Mouse (Mus musculus) hindbrain, embryonic 15.5 days (tissue): ENCODE data around the gene Ap2m1. TPM values are rescaled to one million over a fixed set of nuclear protein-coding genes. Genes with fewer than 3 reads are reported as not detected.

Experiments
- ATAC-seq: fragments of 200-750 bp; cut with Nextera tagmentation; 2 replicates; pipeline ENCODE4 v1.8.0; 2017; ENCODE audit warnings: low read depth, moderate number of reproducible peaks, moderate TSS enrichment; ENCODE audit not compliant: low FRiP score
- H3K27ac ChIP-seq: fragments of 300-500 bp; sonication (generic); replicated peaks from 2 replicates; pipeline ENCODE4 v1.5.1; 2015; ENCODE audit warnings: mild to moderate bottlenecking, inconsistent platforms
- H3K27me3 ChIP-seq: fragments of 300-500 bp; sonication (generic); 2 replicates; pipeline ENCODE4 v1.6.1; 2015; ENCODE audit warnings: control low read depth, inconsistent platforms
- H3K36me3 ChIP-seq: fragments of 300-500 bp; sonication (generic); 2 replicates; pipeline ENCODE4 v1.6.1; 2015; ENCODE audit warnings: control low read depth, inconsistent platforms
- H3K4me1 ChIP-seq: fragments of 300-500 bp; sonication (generic); replicated peaks from 2 replicates; pipeline ENCODE4 v1.6.1; 2015; ENCODE audit warnings: control low read depth, inconsistent platforms
- H3K4me2 ChIP-seq: fragments of 300-500 bp; sonication (generic); 2 replicates; pipeline ENCODE4 v1.6.1; 2015; ENCODE audit warnings: moderate library complexity, mild to moderate bottlenecking, inconsistent platforms
- H3K4me3 ChIP-seq: fragments of 300-500 bp; sonication (generic); 2 replicates; pipeline ENCODE4 v1.5.1; 2015; ENCODE audit warnings: mild to moderate bottlenecking, inconsistent platforms
- H3K9ac ChIP-seq: fragments of 300-500 bp; sonication (generic); 2 replicates; pipeline ENCODE4 v1.6.1; 2015; ENCODE audit warnings: inconsistent platforms
- H3K9me3 ChIP-seq: fragments of 300-500 bp; sonication (generic); 2 replicates; pipeline ENCODE4 v1.6.1; 2016; ENCODE audit warnings: control low read depth, inconsistent platforms
- WGBS: fragments of 180-500 bp; shearing (Covaris S2); methylation state at CpG from one replicate; pipeline ENCODE4 v1.1.7; 2015; 5-methylcytosine and 5-hydroxymethylcytosine counted together
- polyA plus RNA-seq: library from polyadenylated mRNA; unstranded; fragments of >200 nt; fragmentation: Nextera tagmentation; extraction: Ambion mirVana; gene quantifications from 2 replicates; pipeline ENCODE4 v1.2.1, GENCODE M21; 2015

Ap2m1 gene
- polyA plus RNA-seq, 1 experiment from 2014 or later: 1,212 TPM

DNA sequence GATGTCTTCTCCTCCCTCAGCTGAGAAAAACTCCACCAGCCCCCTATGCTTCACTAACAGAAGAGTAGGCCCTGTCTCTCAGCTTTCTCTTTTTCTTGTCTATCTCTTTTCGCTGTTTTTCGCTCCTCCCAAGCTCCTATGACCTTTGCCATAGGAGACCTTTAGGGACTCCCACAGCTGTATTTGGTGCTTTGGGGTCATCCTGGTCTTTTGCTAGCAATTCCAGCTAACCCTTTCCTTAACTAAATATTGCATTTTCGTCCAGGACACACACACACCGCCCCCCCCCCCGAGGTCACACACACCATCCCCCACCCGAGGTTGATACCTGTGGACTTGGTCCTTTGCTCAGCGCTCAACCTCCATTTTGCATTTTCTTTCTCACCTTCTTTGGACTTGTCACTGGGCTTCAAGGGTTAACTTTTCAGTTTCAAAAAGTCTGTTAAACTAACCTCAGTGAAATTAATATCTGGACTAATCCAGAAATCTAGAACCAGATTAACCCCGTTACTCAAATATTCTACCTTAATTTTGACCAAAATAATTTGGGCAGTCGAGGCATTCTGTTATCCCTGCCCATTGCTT lies 895 bp downstream of the Ap2m1 start:
- WGBS: 35% methylated on average over 9 of the region's 9 CpGs
- Histone ChIP-seq H3K27me3 (no peaks in the 10 kb centered on the region), H3K36me3 (peaks cover 54% of the 10 kb centered on the region)

GRCm38 (mm10) chr16:20537071-20537471 lies 1.8 kb downstream of the Ap2m1 start:
- Histone ChIP-seq H3K4me1 (peaks cover 28% of the 10 kb centered on the region), H3K27me3 (no peaks in the 10 kb centered on the region), H3K9me3 (no peaks in the 10 kb centered on the region), H3K36me3 (peaks cover 54% of the 10 kb centered on the region), H3K4me2 (peak overlapping the region; percentile 92), H3K9ac (peak overlapping the region; percentile 98), H3K27ac (0 out of 2 replicates have a peak overlapping the region, but pooled peaks have one; percentile 22), H3K4me3 (peak overlapping the region; percentile 85)
- WGBS: 23% methylated on average over 5 of the region's 5 CpGs
- ATAC-seq: no peak

More for the DNA sequence above, 895 bp downstream of the Ap2m1 start:
- peak overlapping the region; percentile 92 for H3K4me2 ChIP-seq
- no peaks in the 10 kb centered on the region for H3K9me3 ChIP-seq
- H3K4me3 ChIP-seq: peak overlapping the region; percentile 85
- H3K27ac ChIP-seq: peak overlapping the region; percentile 86
- H3K9ac ChIP-seq: peak overlapping the region; percentile 98
- no peak for ATAC-seq
- H3K4me1 ChIP-seq: peaks cover 28% of the 10 kb centered on the region

- H3K4me3 ChIP-seq: peak overlapping the region; percentile 85
- H3K27ac ChIP-seq: no peak overlapping the region
- ATAC-seq: no peak
- H3K4me1 ChIP-seq: peaks cover 28% of the 10 kb centered on the region
- 29% methylated on average over 6 of the region's 6 CpGs for WGBS
- peak overlapping the region; percentile 92 for H3K4me2 ChIP-seq
- H3K9ac ChIP-seq: peak overlapping the region; percentile 98
- no peaks in the 10 kb centered on the region for H3K9me3 ChIP-seq
- H3K27me3 ChIP-seq: no peaks in the 10 kb centered on the region
- H3K36me3 ChIP-seq: peaks cover 57% of the 10 kb centered on the region
Observed at GRCm38 (mm10) chr16:20537601-20538320, 2.5 kb downstream of the Ap2m1 start.

DNA sequence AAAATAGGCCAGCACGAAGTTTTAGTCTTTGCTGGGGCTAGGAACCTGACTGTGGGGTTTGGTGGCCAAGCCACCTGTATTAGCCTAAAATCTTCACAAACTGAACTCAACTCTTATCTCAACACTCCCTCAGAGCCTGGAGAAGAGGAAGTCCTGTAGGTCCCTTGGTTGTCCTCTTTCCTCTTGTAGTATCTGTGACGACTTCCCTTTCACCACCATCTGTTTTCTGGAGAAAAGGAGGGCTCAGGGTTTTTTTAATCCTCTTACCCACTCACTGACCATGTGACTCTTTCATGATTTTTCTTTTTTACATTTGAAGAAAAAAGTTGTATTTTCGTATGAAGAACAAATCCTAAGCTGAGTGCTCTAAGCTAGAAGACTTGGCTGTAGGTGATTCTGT lies 4.4 kb downstream of the Ap2m1 start:
- peaks cover 28% of the 10 kb centered on the region for H3K4me1 ChIP-seq
- H3K4me3 ChIP-seq: no peak overlapping the region
- H3K36me3 ChIP-seq: peaks cover 63% of the 10 kb centered on the region
- no peak overlapping the region for H3K27ac ChIP-seq
- WGBS: 89% methylated on average over 3 of the region's 3 CpGs
- no peak overlapping the region for H3K9ac ChIP-seq
- ATAC-seq: no peak
- no peak overlapping the region for H3K4me2 ChIP-seq
- H3K9me3 ChIP-seq: no peaks in the 10 kb centered on the region
- no peaks in the 10 kb centered on the region for H3K27me3 ChIP-seq

DNA sequence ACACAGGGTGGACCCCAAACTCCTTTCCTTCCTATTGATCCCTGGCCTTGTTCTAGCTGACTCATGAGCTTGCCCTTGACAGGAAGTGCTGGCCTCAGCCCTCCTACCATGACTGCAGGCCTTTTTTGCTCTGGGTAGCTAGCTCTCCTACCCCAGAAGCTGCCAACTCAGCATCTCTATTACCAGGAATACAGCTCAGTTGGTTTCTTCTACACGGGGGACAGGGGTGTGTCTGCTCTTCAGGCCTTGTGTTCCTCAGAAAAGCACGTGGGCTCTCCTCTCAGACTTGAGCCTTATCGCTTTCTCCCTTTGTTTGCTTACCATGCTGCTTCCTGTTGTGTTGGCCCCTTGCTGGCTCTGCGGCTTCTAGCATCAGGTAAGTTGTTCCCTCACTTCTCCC lies 5.2 kb downstream of the Ap2m1 start:
- Histone ChIP-seq H3K4me2 (no peak overlapping the region), H3K36me3 (peaks cover 71% of the 10 kb centered on the region), H3K27ac (no peak overlapping the region), H3K9ac (no peak overlapping the region), H3K4me3 (no peak overlapping the region), H3K4me1 (peaks cover 28% of the 10 kb centered on the region), H3K9me3 (no peaks in the 10 kb centered on the region), H3K27me3 (no peaks in the 10 kb centered on the region)
- WGBS: 86% methylated on average over 4 of the region's 4 CpGs
- ATAC-seq: no peak

GRCm38 (mm10) chr16:20545696-20546095 lies 10.4 kb downstream of the Ap2m1 start:
- Histone ChIP-seq H3K36me3 (peaks cover 54% of the 10 kb centered on the region), H3K9me3 (no peaks in the 10 kb centered on the region), H3K27me3 (no peaks in the 10 kb centered on the region), H3K27ac (no peak overlapping the region), H3K4me2 (no peak overlapping the region), H3K9ac (no peak overlapping the region), H3K4me1 (peaks cover 19% of the 10 kb centered on the region), H3K4me3 (no peak overlapping the region)
- no peak for ATAC-seq
- 95% methylated on average over 10 of the region's 10 CpGs for WGBS

GRCm38 (mm10) chr16:20547423-20547822 lies 12.1 kb downstream of the Ap2m1 start:
- Histone ChIP-seq H3K36me3 (peaks cover 53% of the 10 kb centered on the region), H3K4me2 (peak overlapping the region; percentile 70), H3K27ac (peak overlapping the region; percentile 77), H3K4me1 (peaks cover 19% of the 10 kb centered on the region), H3K9ac (no peak overlapping the region), H3K27me3 (no peaks in the 10 kb centered on the region), H3K4me3 (peak overlapping the region; percentile 60), H3K9me3 (no peaks in the 10 kb centered on the region)
- no peak for ATAC-seq
- 65% methylated on average over 5 of the region's 5 CpGs for WGBS

DNA sequence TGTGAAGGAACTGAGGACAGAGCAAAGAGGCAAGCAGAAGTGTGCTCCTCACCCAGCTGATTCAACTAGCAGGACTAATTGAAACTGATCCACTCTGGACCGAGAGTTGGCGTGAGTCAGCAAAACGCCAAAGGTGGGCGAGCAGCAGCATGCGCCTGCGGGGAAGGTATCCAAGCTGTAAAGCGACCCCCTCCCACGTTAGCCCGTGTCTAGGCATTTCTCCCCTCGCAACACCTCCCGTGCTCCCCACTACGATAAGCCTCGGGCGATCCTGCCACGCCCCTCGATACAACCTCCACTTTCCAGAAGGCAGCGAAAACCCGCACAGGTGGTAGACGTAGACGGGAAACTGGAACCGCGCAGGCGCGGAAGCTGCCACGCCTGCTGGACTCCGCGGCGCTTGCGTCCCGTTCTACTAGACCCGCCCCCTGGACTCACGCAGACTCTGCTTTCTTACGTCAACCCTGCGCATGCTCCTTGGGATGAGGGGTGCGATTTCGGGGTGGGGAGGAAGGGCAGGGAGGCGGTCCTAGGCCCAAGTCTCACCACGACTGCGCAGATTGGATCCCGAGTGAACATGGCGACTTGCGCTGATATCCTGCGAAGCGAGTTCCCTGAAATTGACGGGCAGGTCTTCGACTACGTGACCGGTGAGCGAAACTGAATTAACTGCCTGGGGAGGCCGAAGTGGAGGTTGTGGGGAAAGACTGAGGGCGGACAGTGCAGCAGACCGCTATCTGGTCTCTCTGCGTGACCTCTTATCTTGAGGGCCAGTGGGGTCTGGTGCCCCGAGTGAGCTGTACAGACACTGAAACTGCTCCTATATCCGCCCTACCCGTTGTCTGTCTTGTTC lies 13.0 kb downstream of the Ap2m1 start, which contains the start of gene Abcf3:
Abcf3 (plus strand) TSS at position 482 of the 853 bp plus-strand sequence.
- Histone ChIP-seq H3K27ac (peak within 1 kb of the TSS; percentile 77), H3K4me1 (peaks cover 19% of the 10 kb centered on the region), H3K9ac (peak within 1 kb of the TSS; percentile 63), H3K4me3 (peak within 1 kb of the TSS; percentile 60), H3K27me3 (no peaks in the 10 kb centered on the region), H3K4me2 (peak within 1 kb of the TSS; percentile 70), H3K9me3 (no peaks in the 10 kb centered on the region), H3K36me3 (peaks cover 54% of the 10 kb centered on the region)
- under 1% methylated on average over 56 of the region's 56 CpGs for WGBS
- peak; percentile 99 for ATAC-seq

DNA sequence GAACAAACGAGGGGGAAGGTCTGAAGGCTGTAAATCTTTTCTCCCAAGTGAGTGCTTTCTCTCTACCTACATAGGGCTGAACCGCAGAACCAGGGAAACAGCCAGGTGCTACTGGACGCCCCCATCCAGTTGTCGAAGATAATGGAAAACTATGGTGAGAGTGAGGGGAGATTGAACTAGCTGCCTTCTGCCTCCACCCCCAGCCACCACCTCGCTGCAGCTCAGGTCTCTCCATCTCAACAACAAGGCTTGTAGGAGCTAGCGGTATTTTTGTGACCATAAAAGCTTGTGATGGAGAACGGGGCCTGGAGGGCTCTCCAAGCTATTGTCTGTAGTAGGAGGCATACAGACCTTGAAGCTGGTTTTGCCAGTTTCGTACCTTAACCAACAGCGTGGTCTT lies 13.9 kb downstream of the Ap2m1 start:
- WGBS: 52% methylated on average over 9 of the region's 9 CpGs
- H3K27me3 ChIP-seq: no peaks in the 10 kb centered on the region
- no peak overlapping the region; the same call in 1 of the 2 replicates for H3K27ac ChIP-seq
- H3K4me1 ChIP-seq: peaks cover 19% of the 10 kb centered on the region
- H3K9me3 ChIP-seq: no peaks in the 10 kb centered on the region
- ATAC-seq: no peak
- peak overlapping the region; percentile 70 for H3K4me2 ChIP-seq
- peak overlapping the region; percentile 60 for H3K4me3 ChIP-seq
- H3K9ac ChIP-seq: peak overlapping the region; percentile 63
- peaks cover 54% of the 10 kb centered on the region for H3K36me3 ChIP-seq

GRCm38 (mm10) chr16:20551691-20552090 lies 16.4 kb downstream of the Ap2m1 start:
- no peak overlapping the region for H3K4me2 ChIP-seq
- H3K36me3 ChIP-seq: peaks cover 54% of the 10 kb centered on the region
- WGBS: 94% methylated on average over 5 of the region's 5 CpGs
- peaks cover 19% of the 10 kb centered on the region for H3K4me1 ChIP-seq
- H3K27me3 ChIP-seq: no peaks in the 10 kb centered on the region
- H3K9me3 ChIP-seq: no peaks in the 10 kb centered on the region
- no peak overlapping the region for H3K4me3 ChIP-seq
- no peak overlapping the region for H3K9ac ChIP-seq
- no peak for ATAC-seq
- H3K27ac ChIP-seq: no peak overlapping the region

DNA sequence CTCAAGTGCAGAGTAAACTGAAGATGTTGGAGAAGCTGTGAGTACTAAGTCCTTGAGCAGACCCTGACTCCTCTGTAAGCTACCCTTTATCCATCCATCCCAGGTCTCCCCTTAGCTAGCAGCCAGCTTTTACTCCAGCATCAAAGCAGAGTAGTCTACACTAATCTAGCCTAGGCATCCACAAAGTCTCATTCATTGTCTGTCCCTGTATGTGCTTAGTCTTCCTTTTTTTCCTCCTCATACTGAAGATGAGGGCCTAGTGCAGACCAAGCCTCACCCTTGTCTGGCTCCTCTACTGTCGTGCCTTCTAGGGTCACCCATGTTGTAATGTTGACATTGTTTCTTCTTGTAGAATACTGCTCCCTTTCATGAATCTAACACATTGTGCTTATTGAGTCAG lies 17.3 kb downstream of the Ap2m1 start:
- no peak overlapping the region for H3K4me2 ChIP-seq
- H3K4me3 ChIP-seq: no peak overlapping the region
- no peak overlapping the region for H3K27ac ChIP-seq
- ATAC-seq: no peak
- H3K4me1 ChIP-seq: peaks cover 17% of the 10 kb centered on the region
- H3K36me3 ChIP-seq: peaks cover 57% of the 10 kb centered on the region
- 95% methylated on average over 1 of the region's 1 CpGs for WGBS
- H3K9ac ChIP-seq: no peak overlapping the region
- H3K9me3 ChIP-seq: no peaks in the 10 kb centered on the region
- H3K27me3 ChIP-seq: no peaks in the 10 kb centered on the region

- Histone ChIP-seq H3K27ac (no peak overlapping the region), H3K4me1 (peaks cover 1% of the 10 kb centered on the region; the same call in 1 of the 2 replicates), H3K4me2 (no peak overlapping the region), H3K9ac (no peak overlapping the region), H3K4me3 (no peak overlapping the region), H3K27me3 (no peaks in the 10 kb centered on the region), H3K9me3 (no peaks in the 10 kb centered on the region), H3K36me3 (peaks cover 79% of the 10 kb centered on the region)
- no peak for ATAC-seq
- 92% methylated on average over 6 of the region's 6 CpGs for WGBS
Observed at GRCm38 (mm10) chr16:20555000-20555399, 19.7 kb downstream of the Ap2m1 start.
